Mouse (Mus musculus) limb, embryonic 14.5 days (tissue): ENCODE results near the gene Mybphl. TPM values are rescaled to one million over a fixed set of nuclear protein-coding genes. Genes with fewer than 3 reads are reported as not detected.
A peak's percentile ranks its signal among the peaks of the same experiment; 100 is the strongest.

Experiments used
- ATAC-seq: fragments of 200-750 bp; cut with Nextera tagmentation; 2 replicates; pipeline ENCODE4 v1.8.0; 2017; ENCODE audit warnings: low read depth, moderate number of reproducible peaks, moderate TSS enrichment; ENCODE audit not compliant: low FRiP score
- DNase-seq: peaks from one replicate; pipeline ENCODE4 v3.0.0-alpha.2; 2015; ENCODE audit warnings: low spot score
- H3K27ac ChIP-seq: fragments of 300-500 bp; sonication (generic); replicated peaks from 2 replicates; pipeline ENCODE4 v1.5.1; 2014; ENCODE audit warnings: low read depth, mild to moderate bottlenecking, low read length, moderate library complexity, mixed read lengths
- H3K27me3 ChIP-seq: fragments of 300-500 bp; sonication (generic); 2 replicates; pipeline ENCODE4 v1.6.1; 2014; ENCODE audit warnings: low read length, mixed read lengths; ENCODE audit not compliant: control insufficient read depth, insufficient read depth
- H3K36me3 ChIP-seq: fragments of 300-500 bp; sonication (generic); 2 replicates; pipeline ENCODE4 v1.6.1; 2014; ENCODE audit warnings: mild to moderate bottlenecking, low read length, moderate library complexity, mixed read lengths; ENCODE audit not compliant: control insufficient read depth, insufficient read depth
- H3K4me1 ChIP-seq: fragments of 300-500 bp; sonication (generic); 2 replicates; pipeline ENCODE4 v1.6.1; 2014; ENCODE audit warnings: antibody characterized with exemption, low read length, mixed read lengths; ENCODE audit not compliant: control insufficient read depth, insufficient read depth
- H3K4me2 ChIP-seq: fragments of 300-500 bp; sonication (generic); replicated peaks from 2 replicates; pipeline ENCODE4 v1.6.1; 2014; ENCODE audit warnings: low read depth, mild to moderate bottlenecking, low read length, moderate library complexity; ENCODE audit not compliant: severe bottlenecking
- H3K4me3 ChIP-seq: fragments of 300-500 bp; sonication (generic); replicated peaks from 2 replicates; pipeline ENCODE4 v1.5.1; 2014; ENCODE audit warnings: low read length
- H3K9ac ChIP-seq: fragments of 300-500 bp; sonication (generic); 2 replicates; pipeline ENCODE4 v1.6.1; 2014; ENCODE audit warnings: mild to moderate bottlenecking, low read depth, low read length, moderate library complexity; ENCODE audit not compliant: severe bottlenecking
- H3K9me3 ChIP-seq: fragments of 300-500 bp; sonication (generic); 2 replicates; pipeline ENCODE4 v1.6.1; 2016; ENCODE audit warnings: low read length; ENCODE audit not compliant: control insufficient read depth
- POLR2A ChIP-seq: fragments of 200-500 bp; IDR thresholded peaks from 2 replicates; pipeline ENCODE4 v1.8.0; 2012; ENCODE audit warnings: inconsistent platforms, mild to moderate bottlenecking, moderate library complexity, borderline replicate concordance; ENCODE audit not compliant: insufficient read depth, insufficient read length; ENCODE audit errors: extremely low read depth
- WGBS: fragments of 180-500 bp; shearing (Covaris S2); extraction: QIAGEN DNeasy Blood & Tissue Kit; methylation state at CpG from one replicate; pipeline ENCODE4 v1.1.7; 2014; 5-methylcytosine and 5-hydroxymethylcytosine counted together
- polyA plus RNA-seq, 2 experiments: library from polyadenylated mRNA; depleted of rRNA in 1 of 2; stranded (reverse) in 1 of 2; unstranded in 1 of 2; fragments of >200 nt; fragmentation: Nextera tagmentation in 1 of 2; extraction: Ambion mirVana in 1 of 2; gene quantifications; 2 replicates each; pipeline versions ENCODE4 v1.2.1 to v1.2.3; 2012 to 2014

The Mybphl gene
- polyA plus RNA-seq, 2 experiments, result not detected

GRCm38 (mm10) chr3:108324837-108325236, 39.9 kb upstream of the Mybphl start:
- no peak overlapping the region for H3K9ac ChIP-seq
- H3K9me3 ChIP-seq, result no peaks in the 10 kb centered on the region
- peaks cover 10% of the 10 kb centered on the region for H3K4me1 ChIP-seq
- no peak overlapping the region for H3K27ac ChIP-seq
- H3K27me3 ChIP-seq, result no peaks in the 10 kb centered on the region
- peaks cover 13% of the 10 kb centered on the region for H3K36me3 ChIP-seq
- H3K4me3 ChIP-seq, result no peak overlapping the region
- DNase-seq (no peak), ATAC-seq (no peak)
- no peak overlapping the region for H3K4me2 ChIP-seq
- WGBS, result 87% methylated on average over 4 of the region's 4 CpGs
- TF ChIP-seq POLR2A, result no peak

- WGBS, result 93% methylated on average over 9 of the region's 9 CpGs
- Histone ChIP-seq H3K4me1 (peaks cover 10% of the 10 kb centered on the region), H3K9me3 (no peaks in the 10 kb centered on the region), H3K36me3 (peaks cover 17% of the 10 kb centered on the region), H3K27me3 (no peaks in the 10 kb centered on the region), H3K9ac (no peak overlapping the region), H3K4me2 (no peak overlapping the region), H3K4me3 (no peak overlapping the region), H3K27ac (no peak overlapping the region)
- ATAC-seq (no peak), DNase-seq (no peak)
- no peak for TF ChIP-seq POLR2A
Measured at GRCm38 (mm10) chr3:108325521-108325920, 39.2 kb upstream of the Mybphl start.

GRCm38 (mm10) chr3:108327275-108327674, 37.4 kb upstream of the Mybphl start:
- no peaks in the 10 kb centered on the region for H3K9me3 ChIP-seq
- no peak overlapping the region for H3K27ac ChIP-seq
- no peak overlapping the region for H3K9ac ChIP-seq
- peaks cover 18% of the 10 kb centered on the region for H3K36me3 ChIP-seq
- no peak overlapping the region for H3K4me2 ChIP-seq
- no peak for DNase-seq
- WGBS, result 88% methylated on average over 8 of the region's 8 CpGs
- H3K27me3 ChIP-seq, result no peaks in the 10 kb centered on the region
- no peak overlapping the region for H3K4me3 ChIP-seq
- no peak for ATAC-seq
- TF ChIP-seq POLR2A, result no peak
- H3K4me1 ChIP-seq, result peaks cover 10% of the 10 kb centered on the region

GRCm38 (mm10) chr3:108327916-108328315, 36.8 kb upstream of the Mybphl start:
- no peaks in the 10 kb centered on the region for H3K27me3 ChIP-seq
- 0 out of 2 replicates have a peak overlapping the region, but pooled peaks have one; percentile 68 for H3K27ac ChIP-seq
- DNase-seq (no peak), ATAC-seq (no peak)
- no peak overlapping the region for H3K4me2 ChIP-seq
- peaks cover 25% of the 10 kb centered on the region for H3K36me3 ChIP-seq
- peaks cover 10% of the 10 kb centered on the region for H3K4me1 ChIP-seq
- TF ChIP-seq POLR2A, result no peak
- H3K4me3 ChIP-seq, result no peak overlapping the region
- WGBS, result 73% methylated on average over 3 of the region's 3 CpGs
- H3K9ac ChIP-seq, result no peak overlapping the region
- no peaks in the 10 kb centered on the region for H3K9me3 ChIP-seq

GRCm38 (mm10) chr3:108328441-108328841, 36.3 kb upstream of the Mybphl start:
- peak overlapping the region; percentile 28; the same call in 1 of the 2 replicates for H3K9ac ChIP-seq
- ATAC-seq, result no peak

GRCm38 (mm10) chr3:108330812-108331211, 33.9 kb upstream of the Mybphl start:
- peaks cover 10% of the 10 kb centered on the region for H3K4me1 ChIP-seq
- no peak overlapping the region for H3K4me3 ChIP-seq
- H3K36me3 ChIP-seq, result peaks cover 45% of the 10 kb centered on the region
- 97% methylated on average over 6 of the region's 6 CpGs for WGBS
- ATAC-seq (no peak), DNase-seq (no peak)
- H3K27ac ChIP-seq, result no peak overlapping the region
- H3K9ac ChIP-seq, result no peak overlapping the region
- H3K9me3 ChIP-seq, result no peaks in the 10 kb centered on the region
- no peaks in the 10 kb centered on the region for H3K27me3 ChIP-seq
- H3K4me2 ChIP-seq, result no peak overlapping the region
- no peak for TF ChIP-seq POLR2A

More at GRCm38 (mm10) chr3:108328441-108328841, 36.3 kb upstream of the Mybphl start:
- WGBS, result 60% methylated on average over 9 of the region's 9 CpGs
- H3K4me1 ChIP-seq, result peaks cover 10% of the 10 kb centered on the region
- no peak for DNase-seq
- H3K4me2 ChIP-seq, result no peak overlapping the region
- no peak for TF ChIP-seq POLR2A
- peak overlapping the region; percentile 68 for H3K27ac ChIP-seq
- H3K4me3 ChIP-seq, result no peak overlapping the region
- H3K9me3 ChIP-seq, result no peaks in the 10 kb centered on the region
- H3K27me3 ChIP-seq, result no peaks in the 10 kb centered on the region
- H3K36me3 ChIP-seq, result peaks cover 30% of the 10 kb centered on the region
